Mouse (Mus musculus) spleen, postnatal 4 days (tissue): ENCODE measurements around the gene Dnm3.
"Not testable (repeated sequence)": the region's sequence is repeated elsewhere in the genome, so short reads cannot be mapped to it uniquely, and the experiment has no call there.

ENCODE experiments used
- DNase-seq, 2 experiments: peaks; one replicate each; pipeline ENCODE4 v3.0.0; 2022; ENCODE audit warnings: low spot score in 2 of 2

Dnm3 gene

GRCm38 (mm10) chr1:162428904-162429303 is 48.9 kb downstream of the Dnm3 start:
- DNase-seq: no peak

- DNase-seq: no peak
These were observed 51.8 kb downstream of the Dnm3 start for GRCm38 (mm10) chr1:162425930-162426478.

DNA sequence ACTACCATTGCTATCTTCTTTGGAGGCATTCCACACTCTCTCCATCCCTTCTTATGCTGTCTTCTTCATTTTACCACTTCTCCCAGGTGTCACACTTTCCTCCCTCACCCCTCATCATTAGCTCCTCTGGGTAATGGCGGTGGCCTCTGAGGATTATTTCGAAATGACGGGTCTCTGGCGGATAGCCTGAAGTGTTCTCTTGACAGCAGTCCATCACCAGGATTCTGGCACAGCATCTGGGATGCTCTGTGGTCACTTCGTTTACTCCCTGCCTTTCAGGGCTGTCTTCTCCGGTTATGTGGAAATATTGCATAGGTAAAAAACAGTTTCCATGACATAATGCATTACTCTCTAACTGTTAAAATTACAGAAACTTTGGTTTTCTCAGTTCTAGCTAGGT is 55.0 kb downstream of the Dnm3 start:
- DNase-seq: no peak

DNA sequence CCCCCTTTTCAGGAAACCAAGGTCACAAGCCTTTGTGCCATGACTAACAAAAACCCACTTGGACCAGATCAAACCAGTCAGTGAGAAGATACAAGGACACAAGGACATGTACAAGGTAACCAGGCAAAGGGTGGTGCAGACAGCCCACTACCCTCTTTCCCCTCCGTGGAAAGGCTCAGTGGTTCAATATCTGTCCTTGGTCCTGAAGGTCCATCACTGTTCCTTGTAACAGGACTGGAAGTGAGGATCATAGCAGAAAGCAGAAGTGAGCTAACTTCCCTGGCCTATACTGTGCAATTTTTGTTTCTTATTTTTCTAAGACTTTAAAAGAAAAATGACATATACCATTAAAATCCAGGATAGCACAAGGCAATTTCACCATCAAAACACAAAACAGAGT is 64.0 kb downstream of the Dnm3 start:
- DNase-seq: no peak

DNA sequence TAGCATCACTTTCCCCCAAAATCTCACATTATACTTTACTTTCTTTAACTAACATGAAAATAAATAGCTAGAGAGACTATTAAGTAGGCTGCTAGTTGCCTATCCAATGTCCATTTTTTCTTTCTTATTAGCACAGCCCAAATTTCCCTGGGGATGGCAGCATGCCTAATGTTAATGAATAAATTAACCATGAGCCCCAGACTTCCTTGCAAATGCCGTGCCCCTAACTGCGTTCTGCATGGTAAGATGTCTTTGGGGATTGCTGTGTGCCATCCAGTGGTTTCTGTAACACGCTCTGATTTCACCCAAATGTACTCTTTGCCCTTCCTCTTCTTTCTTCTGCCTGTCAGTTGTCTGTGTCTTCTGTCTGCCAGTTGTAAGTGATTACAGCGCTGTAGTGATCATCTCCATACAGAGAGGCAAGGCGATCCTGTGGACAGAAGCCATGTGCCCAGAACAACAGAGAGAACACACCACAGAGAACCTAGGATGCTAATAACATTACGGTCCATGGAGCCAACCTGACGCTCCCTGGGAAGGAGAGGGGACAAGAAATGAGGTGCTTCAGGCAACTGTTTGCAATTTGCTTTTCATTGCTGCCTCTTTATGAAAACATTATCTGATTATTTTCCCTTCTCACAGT is 64.9 kb downstream of the Dnm3 start:
- DNase-seq: no peak

DNA sequence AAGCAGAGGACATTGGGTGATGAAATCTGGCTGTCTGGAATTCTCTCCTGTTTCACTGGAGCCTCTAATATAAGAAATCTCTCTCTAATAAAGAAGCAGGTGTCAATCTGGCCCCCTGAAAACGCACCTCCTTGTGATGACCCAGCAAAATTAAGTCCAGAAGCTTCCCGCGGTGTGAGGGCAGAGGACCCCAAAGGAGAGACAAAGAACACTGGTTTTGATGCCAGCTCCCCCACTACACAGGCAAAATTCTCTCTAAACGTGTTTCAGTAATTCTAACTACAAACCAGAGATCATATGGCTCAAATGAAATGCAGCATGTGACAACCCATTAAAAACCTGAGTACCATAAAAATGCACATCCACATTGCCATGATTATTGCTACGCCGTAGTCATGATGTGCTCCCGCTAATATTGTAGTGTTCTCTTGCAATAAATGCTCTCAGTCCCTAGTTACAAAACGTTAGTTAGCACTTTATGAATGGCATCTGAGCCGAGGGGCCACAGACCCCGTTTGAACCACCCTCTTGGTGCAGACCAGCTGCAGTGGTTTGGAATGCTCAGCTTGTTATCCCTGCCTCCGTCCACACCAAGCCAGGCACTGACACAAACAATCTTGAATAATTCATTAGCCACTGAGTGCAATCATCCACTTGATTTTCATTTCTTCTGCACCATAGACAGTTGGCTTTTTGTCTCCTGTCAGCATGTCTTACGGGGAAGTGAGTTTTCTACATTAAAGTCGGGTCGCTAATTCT is 67.4 kb downstream of the Dnm3 start:
- no peak for DNase-seq

DNA sequence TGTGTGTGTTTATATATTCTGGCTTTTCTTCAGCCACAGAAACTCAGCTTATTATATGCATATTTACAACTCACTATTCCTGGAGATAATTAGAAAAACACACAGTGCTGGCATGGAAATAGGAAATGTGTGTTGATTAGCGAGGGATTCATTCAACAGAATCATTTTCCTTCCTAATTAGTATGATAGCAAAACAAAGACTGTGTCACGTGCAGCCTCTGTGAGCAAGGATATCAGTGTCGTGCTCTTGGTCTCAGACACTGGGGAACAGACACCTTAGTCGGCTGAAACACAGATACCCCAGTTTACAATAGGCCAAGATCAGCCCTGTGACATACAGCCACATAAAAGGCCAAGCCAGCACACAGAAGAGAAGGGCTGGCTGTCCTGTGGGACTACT is 83.3 kb downstream of the Dnm3 start:
- no peak for DNase-seq

DNA sequence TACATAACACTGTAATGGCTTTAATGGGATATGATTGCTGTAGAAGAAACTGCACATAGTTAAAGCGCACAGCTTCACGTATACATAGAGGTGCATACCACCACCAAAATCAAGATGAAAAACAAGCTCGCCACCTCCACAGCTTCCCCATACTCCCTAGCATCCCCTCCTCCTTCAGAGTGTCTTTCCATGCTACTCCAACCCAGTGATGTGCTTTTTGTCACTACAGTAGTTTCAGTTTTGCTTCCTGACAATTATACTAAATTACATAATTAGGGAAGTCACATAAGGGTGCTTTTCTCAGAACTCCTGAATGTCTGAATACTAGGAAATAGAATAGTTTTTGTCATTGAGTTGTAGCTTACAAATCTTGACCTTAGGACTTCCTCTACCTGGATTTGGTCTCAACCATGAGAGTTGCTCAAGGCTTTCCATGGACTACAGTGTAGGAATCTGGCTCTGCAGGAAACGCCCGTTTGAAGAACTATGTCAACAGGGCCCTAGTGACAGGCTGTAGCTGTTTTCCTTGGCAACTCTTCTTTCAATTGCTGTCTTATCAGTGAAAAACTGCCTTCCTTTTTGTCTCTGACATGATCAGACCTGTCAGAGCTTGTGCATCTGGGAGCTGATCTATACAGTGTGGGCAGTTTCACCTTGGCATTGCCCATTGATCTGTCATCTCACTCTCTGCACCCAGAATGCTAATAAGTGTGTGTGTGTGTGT is 89.2 kb downstream of the Dnm3 start:
- no peak for DNase-seq

DNA sequence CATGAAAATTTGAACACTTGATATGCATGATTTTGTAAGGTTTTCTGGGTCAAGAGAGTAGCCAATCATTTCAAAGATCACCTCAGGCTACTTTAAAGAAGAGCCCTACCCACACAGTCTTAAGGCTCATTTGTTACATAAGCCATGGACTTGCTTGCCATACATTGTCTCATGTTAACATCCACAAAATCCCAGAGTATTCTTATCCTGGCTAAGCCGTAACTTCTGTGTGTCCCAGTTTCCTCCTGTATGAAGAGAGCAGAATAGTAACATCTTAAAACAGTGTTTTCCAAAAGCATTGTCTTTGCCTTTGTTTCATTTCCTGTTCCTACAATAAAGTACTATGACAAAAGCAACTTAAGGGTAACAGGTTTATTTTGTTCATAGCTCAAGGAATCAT is 104.8 kb downstream of the Dnm3 start:
- DNase-seq: not testable (repeated sequence)

- no peak for DNase-seq
These were observed 108.1 kb downstream of the Dnm3 start for GRCm38 (mm10) chr1:162369726-162370125.

DNA sequence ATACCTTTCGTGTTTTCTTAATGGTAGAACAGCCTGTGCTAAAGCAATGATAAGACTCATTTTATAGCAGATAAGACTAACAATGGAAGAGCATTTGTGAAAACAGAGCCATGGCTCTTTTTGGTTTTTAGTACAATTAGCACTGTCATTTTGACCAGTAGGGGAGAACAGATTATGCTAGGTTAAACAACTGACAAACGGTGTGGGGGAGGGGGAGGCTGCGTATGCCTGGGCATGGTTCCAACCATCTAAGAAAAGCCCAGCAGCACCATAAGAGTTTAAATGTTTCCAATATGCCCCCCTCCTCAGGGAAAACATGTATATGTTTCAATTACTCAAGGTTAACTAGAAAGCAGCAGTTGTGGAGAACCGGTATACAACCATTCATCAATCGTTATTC is 115.9 kb downstream of the Dnm3 start:
- DNase-seq: no peak

DNA sequence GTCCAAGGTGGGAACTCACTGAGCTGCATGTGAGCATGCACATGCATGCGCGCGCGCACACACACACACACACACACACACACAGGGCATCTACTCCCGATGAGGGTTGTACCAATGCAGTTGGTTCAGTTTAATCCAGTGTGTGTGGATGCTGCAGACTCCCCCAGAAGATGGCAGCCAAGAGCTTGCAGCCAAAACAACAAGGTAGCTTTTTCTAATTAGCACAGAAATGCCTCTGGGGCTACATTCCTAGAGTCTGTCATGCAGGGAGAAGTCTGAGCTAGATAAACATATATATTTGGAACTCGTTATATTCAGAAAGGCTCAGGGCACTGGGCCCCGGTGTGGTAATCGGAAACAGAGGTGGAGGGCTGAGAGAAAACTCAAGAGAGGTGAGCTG is 118.6 kb downstream of the Dnm3 start:
- no peak for DNase-seq

DNA sequence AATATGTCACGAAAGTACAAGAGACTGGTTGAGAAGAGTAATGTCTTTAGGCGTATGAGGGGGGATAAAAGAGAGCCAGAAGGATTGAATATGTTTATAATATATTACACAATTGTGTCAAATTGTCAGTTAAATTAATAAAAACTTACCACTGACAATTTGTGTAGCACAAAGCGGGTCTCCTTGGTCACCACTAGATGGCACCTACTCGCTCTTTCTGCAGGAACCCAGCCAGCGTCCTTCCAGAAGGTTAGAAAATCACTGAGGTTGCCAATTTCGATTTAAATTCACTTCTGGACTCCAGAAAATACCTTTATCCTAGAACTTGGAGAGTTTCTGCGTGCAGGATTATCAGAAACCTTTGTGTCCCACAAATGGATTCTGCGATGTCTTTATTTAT is 119.8 kb downstream of the Dnm3 start:
- DNase-seq: no peak

- no peak for DNase-seq
These were observed 121.4 kb downstream of the Dnm3 start for GRCm38 (mm10) chr1:162356481-162356880.

DNA sequence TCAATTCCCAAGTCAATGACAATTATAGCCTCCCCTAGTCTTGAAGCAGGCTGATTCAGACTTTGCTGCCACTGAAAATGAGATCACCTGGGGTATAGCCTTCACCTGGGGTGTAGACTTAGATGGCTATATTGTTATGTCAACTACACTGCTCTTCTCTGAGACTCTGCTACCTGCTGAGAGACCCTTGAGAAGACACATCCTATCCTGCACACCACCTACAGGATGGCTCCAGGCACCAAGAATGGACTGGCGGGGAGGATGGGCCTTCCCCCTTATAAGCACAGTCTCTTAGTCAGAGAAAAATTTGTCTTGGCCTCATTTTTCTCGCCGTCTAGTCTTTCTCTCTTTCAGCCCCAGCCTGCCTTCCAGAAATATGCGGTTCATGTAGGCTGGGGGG is 123.1 kb downstream of the Dnm3 start:
- DNase-seq: no peak

- DNase-seq: no peak
These were observed 124.0 kb downstream of the Dnm3 start for GRCm38 (mm10) chr1:162353831-162354230.

GRCm38 (mm10) chr1:162349306-162349705 is 128.5 kb downstream of the Dnm3 start:
- DNase-seq: no peak

- no peak for DNase-seq
These were observed 131.3 kb downstream of the Dnm3 start for GRCm38 (mm10) chr1:162346456-162347011.

- no peak for DNase-seq
These were observed 140.7 kb downstream of the Dnm3 start for GRCm38 (mm10) chr1:162337170-162337569.

- DNase-seq: no peak
These were observed 141.2 kb downstream of the Dnm3 start for GRCm38 (mm10) chr1:162336640-162337039.

- DNase-seq: no peak
These were observed 141.6 kb downstream of the Dnm3 start for GRCm38 (mm10) chr1:162336224-162336623.

GRCm38 (mm10) chr1:162328673-162329072 is 149.2 kb downstream of the Dnm3 start:
- no peak for DNase-seq
